Mouse (Mus musculus): ENCODE data around the gene Ifitm1. TPM values are rescaled to one million over a fixed set of nuclear protein-coding genes. Genes with fewer than 3 reads are reported as not detected.
A peak's percentile ranks its signal among the peaks of the same experiment; 100 is the strongest.

Gene Ifitm1
- polyA plus RNA-seq, 1 experiment from 2014 or later, result 11.1 TPM

DNA sequence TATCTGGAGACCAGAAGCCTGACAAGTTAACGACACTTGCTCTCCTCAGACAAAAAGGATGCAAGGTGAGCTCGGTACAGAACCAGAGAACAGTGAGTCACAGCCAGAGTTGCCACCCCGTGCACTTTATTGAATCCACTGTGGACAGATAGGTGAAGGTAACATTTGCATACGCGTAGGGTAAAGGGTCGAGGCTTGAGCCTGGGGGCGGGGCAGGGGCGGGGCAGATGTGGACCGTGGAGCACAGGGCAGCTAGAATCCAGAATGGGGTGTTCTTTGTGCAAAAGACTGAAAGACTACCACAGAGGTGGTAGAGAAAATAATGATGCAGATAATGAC, 12.3 kb upstream of the Ifitm1 start:
- H3K4me3 ChIP-seq (ENCODE audit: low read depth, low read length), result peak overlapping the region; percentile 26
- peaks cover 7% of the 10 kb centered on the region for H3K4me1 ChIP-seq (ENCODE audit: control insufficient read depth, insufficient read depth, low read length)
- no peak overlapping the region for H3K27ac ChIP-seq (ENCODE audit: low read length)
- H3K9ac ChIP-seq (ENCODE audit: low read depth, low read length), result no peak overlapping the region
- H3K36me3 ChIP-seq (ENCODE audit: control insufficient read depth, insufficient read depth, low read length), result no peaks in the 10 kb centered on the region
- no peak for ATAC-seq
- H3K27me3 ChIP-seq (ENCODE audit: control insufficient read depth, insufficient read depth, low read depth, low read length), result no peaks in the 10 kb centered on the region
- WGBS, result 18% methylated on average over 9 of the region's 9 CpGs
- H3K4me2 ChIP-seq (ENCODE audit: low read length), result peak overlapping the region; percentile 47
- no peaks in the 10 kb centered on the region for H3K9me3 ChIP-seq (replicated peaks; ENCODE audit: control insufficient read depth, low read length, poor library complexity, severe bottlenecking)

DNA sequence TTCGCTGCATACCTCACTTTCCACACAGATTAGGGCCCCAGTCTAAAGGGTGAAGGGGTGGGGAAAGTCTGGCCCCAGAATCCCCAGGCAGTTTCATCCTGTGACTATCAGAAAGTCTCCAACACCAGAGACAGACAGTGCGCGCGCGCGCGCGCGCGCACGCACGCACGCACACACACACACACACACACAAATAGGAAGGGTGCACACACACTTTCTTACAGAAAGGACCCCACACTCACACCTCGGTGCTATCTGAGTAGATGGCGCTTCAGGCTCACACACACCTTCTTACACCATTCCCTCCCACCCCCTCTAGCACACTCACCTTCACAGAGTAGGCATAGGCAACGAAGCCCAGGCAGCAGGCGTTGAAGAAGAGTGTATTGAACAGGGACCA, 11.7 kb upstream of the Ifitm1 start:
- Histone ChIP-seq H3K4me1 (ENCODE audit: control insufficient read depth, insufficient read depth, low read length) (peaks cover 7% of the 10 kb centered on the region), H3K27me3 (ENCODE audit: control insufficient read depth, insufficient read depth, low read depth, low read length) (no peaks in the 10 kb centered on the region), H3K36me3 (ENCODE audit: control insufficient read depth, insufficient read depth, low read length) (no peaks in the 10 kb centered on the region), H3K9me3 (replicated peaks; ENCODE audit: control insufficient read depth, low read length, poor library complexity, severe bottlenecking) (no peaks in the 10 kb centered on the region), H3K4me2 (ENCODE audit: low read length) (peak overlapping the region; percentile 47), H3K9ac (ENCODE audit: low read depth, low read length) (peak overlapping the region; percentile 10; the same call in 1 of the 2 replicates), H3K4me3 (ENCODE audit: low read depth, low read length) (peak overlapping the region; percentile 26), H3K27ac (ENCODE audit: low read length) (no peak overlapping the region)
- peak; percentile 43; the same call in 1 of the 2 replicates for ATAC-seq
- 11% methylated on average over 17 of the region's 17 CpGs for WGBS

DNA sequence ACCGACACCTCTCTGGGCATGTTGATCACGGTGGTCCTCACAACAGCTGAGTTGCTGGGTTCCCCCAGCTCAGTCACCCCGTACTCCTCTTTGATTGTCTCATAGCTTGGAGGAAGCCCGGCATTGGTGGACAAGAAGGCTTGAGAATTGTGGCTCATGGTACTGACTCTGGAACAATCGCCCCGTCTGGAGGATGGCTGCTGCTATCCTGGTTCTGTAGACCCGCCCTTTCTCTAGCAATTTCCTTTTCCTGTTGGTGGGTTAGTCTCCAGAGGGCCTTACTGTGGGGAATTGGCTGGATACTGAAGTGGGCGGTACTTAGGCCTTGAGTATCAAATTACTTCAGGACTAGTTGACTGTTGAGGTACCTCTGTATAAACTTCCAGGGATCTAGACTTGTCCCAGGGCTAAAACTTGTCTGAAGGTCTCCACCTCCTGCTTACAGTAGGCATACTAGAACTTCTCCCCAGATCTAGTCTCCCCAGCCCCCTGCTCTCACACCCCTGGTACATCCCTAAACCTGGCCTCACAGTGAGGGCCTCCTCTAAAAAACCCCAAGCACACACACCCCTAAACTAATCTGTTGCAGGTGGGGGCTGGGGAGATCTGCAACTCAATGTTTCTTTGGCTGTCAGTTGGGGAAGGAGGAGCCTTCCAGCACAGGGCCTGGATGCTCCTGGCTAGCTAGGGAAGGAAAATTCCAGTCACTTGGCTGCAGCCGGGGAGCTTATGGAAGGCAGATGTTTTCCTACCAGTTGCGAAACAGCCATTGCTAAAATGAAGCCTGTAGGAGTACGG, 11.1 kb upstream of the Ifitm1 start, which contains the start of the genes Gm45717 and Ifitm2:
Gm45717 (minus strand) TSS at position 180 of the 798 bp plus-strand sequence.
Ifitm2 (minus strand) TSS at position 230 of the 798 bp plus-strand sequence.
- WGBS, result 22% methylated on average over 11 of the region's 11 CpGs
- Histone ChIP-seq H3K27me3 (ENCODE audit: control insufficient read depth, insufficient read depth, low read depth, low read length) (no peaks in the 10 kb centered on the region), H3K36me3 (ENCODE audit: control insufficient read depth, insufficient read depth, low read length) (no peaks in the 10 kb centered on the region), H3K4me1 (ENCODE audit: control insufficient read depth, insufficient read depth, low read length) (peaks cover 7% of the 10 kb centered on the region), H3K4me2 (ENCODE audit: low read length) (peak within 1 kb of the TSS; percentile 47), H3K27ac (ENCODE audit: low read length) (no peak within 1 kb of the TSS), H3K4me3 (ENCODE audit: low read depth, low read length) (peak within 1 kb of the TSS; percentile 26), H3K9me3 (replicated peaks; ENCODE audit: control insufficient read depth, low read length, poor library complexity, severe bottlenecking) (no peaks in the 10 kb centered on the region), H3K9ac (ENCODE audit: low read depth, low read length) (peak within 1 kb of the TSS; percentile 10; the same call in 1 of the 2 replicates)
- peak; percentile 54 for ATAC-seq

DNA sequence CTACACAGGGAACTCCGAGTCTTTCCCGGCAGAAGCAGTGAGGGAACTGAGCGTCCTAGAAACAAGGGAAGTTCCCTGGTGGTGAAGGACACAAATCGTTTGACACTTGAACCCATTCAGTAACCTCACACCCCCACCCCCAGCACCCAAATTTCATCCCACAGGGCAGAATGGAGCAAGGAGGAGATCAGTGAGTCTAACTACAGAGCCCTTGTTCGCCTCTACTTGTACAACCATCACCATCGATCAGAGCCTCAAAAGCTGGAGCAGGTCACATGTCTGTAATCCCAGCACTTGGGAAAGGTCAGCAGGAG, 10.5 kb upstream of the Ifitm1 start:
- H3K4me3 ChIP-seq (ENCODE audit: low read depth, low read length), result no peak overlapping the region
- H3K4me2 ChIP-seq (ENCODE audit: low read length), result no peak overlapping the region
- ATAC-seq, result no peak
- H3K27ac ChIP-seq (ENCODE audit: low read length), result no peak overlapping the region
- H3K9ac ChIP-seq (ENCODE audit: low read depth, low read length), result no peak overlapping the region
- H3K27me3 ChIP-seq (ENCODE audit: control insufficient read depth, insufficient read depth, low read depth, low read length), result no peaks in the 10 kb centered on the region
- H3K36me3 ChIP-seq (ENCODE audit: control insufficient read depth, insufficient read depth, low read length), result no peaks in the 10 kb centered on the region
- H3K4me1 ChIP-seq (ENCODE audit: control insufficient read depth, insufficient read depth, low read length), result peaks cover 7% of the 10 kb centered on the region
- no peaks in the 10 kb centered on the region for H3K9me3 ChIP-seq (replicated peaks; ENCODE audit: control insufficient read depth, low read length, poor library complexity, severe bottlenecking)
- 66% methylated on average over 6 of the region's 6 CpGs for WGBS

DNA sequence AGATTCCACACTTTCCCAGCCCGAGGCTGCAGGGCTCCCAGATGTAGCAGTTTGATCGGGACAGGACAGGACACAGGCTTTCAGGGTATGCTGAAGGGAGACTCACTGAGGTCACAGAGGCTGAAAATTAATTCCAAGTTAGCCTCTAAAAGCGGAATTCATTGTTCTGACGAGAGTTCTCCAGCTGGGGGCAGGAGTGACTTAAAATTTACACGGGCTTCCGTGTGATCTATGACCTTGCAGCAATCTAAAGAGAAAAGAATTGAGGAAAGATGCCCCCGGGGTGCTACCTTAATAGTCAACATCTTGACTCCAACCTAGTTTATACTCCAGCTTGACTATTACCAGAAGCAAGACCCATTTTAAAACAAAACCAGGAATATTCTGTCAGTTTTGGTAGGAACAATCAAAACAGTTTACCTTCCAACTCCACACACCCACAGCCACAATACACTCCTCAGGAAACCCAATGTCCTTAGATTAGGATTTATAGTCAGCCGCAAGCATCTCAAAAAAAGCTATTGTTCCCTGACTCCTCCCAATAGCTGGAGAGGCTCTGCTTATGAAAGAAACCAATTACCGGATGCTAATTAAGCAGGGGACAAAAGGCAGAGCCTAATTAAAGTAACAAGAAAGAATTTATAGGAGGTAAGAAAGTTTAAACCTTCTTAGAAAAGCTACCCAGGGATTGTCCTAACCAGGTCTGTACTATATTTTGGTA, 7.7 kb upstream of the Ifitm1 start:
- Histone ChIP-seq H3K4me1 (ENCODE audit: control insufficient read depth, insufficient read depth, low read length) (peaks cover 7% of the 10 kb centered on the region), H3K4me2 (ENCODE audit: low read length) (no peak overlapping the region), H3K4me3 (ENCODE audit: low read depth, low read length) (no peak overlapping the region), H3K36me3 (ENCODE audit: control insufficient read depth, insufficient read depth, low read length) (no peaks in the 10 kb centered on the region), H3K9ac (ENCODE audit: low read depth, low read length) (no peak overlapping the region), H3K9me3 (replicated peaks; ENCODE audit: control insufficient read depth, low read length, poor library complexity, severe bottlenecking) (no peaks in the 10 kb centered on the region), H3K27me3 (ENCODE audit: control insufficient read depth, insufficient read depth, low read depth, low read length) (no peaks in the 10 kb centered on the region), H3K27ac (ENCODE audit: low read length) (no peak overlapping the region)
- ATAC-seq, result no peak
- 4% methylated on average over 9 of the region's 9 CpGs for WGBS

DNA sequence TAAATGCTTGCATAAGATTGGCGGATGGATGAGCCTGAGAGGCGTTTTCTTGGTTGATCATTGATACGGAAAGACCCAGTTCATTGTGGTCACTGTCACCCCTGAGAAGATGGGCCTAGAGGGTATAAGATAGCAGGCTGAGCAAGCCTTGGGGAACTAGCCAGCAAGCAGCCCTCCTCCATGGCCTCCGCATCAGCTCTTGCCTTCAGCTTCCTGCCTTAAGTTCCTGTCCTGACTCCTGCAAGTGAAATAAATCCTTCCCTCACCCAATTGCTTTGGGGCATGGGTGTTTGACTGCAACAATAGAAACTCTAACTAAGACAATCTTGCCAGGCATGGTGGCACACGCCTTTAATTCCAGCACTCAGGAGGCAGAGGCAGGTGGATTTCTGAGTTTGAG, 7.0 kb upstream of the Ifitm1 start:
- Histone ChIP-seq H3K9ac (ENCODE audit: low read depth, low read length) (no peak overlapping the region), H3K4me2 (ENCODE audit: low read length) (no peak overlapping the region), H3K36me3 (ENCODE audit: control insufficient read depth, insufficient read depth, low read length) (no peaks in the 10 kb centered on the region), H3K9me3 (replicated peaks; ENCODE audit: control insufficient read depth, low read length, poor library complexity, severe bottlenecking) (no peaks in the 10 kb centered on the region), H3K27me3 (ENCODE audit: control insufficient read depth, insufficient read depth, low read depth, low read length) (no peaks in the 10 kb centered on the region), H3K4me3 (ENCODE audit: low read depth, low read length) (no peak overlapping the region), H3K27ac (ENCODE audit: low read length) (no peak overlapping the region), H3K4me1 (ENCODE audit: control insufficient read depth, insufficient read depth, low read length) (peaks cover 7% of the 10 kb centered on the region)
- WGBS, result 59% methylated on average over 5 of the region's 5 CpGs
- ATAC-seq, result no peak

DNA sequence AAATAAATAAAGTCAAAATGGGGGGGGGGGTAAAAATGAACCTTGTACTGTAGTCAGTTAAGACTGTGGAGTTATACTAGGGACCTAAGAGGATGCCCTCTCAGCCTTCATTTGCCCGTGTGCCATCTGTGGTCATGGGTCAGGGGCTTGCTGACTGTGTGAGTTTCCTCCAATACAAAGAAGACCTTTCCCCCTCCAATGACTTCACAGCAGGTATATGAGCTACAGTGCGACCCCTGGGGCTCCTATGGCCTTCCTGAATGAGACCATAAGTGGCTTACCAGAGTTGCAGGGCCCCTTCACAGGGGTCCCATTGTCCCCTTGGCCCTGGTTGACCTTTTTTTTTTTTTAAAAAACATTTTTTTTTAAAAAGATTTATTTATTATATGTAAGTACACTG, 5.6 kb upstream of the Ifitm1 start:
- no peak overlapping the region for H3K4me2 ChIP-seq (ENCODE audit: low read length)
- no peaks in the 10 kb centered on the region for H3K27me3 ChIP-seq (ENCODE audit: control insufficient read depth, insufficient read depth, low read depth, low read length)
- no peaks in the 10 kb centered on the region for H3K9me3 ChIP-seq (replicated peaks; ENCODE audit: control insufficient read depth, low read length, poor library complexity, severe bottlenecking)
- no peak overlapping the region for H3K27ac ChIP-seq (ENCODE audit: low read length)
- 46% methylated on average over 2 of the region's 2 CpGs for WGBS
- H3K9ac ChIP-seq (ENCODE audit: low read depth, low read length), result no peak overlapping the region
- H3K36me3 ChIP-seq (ENCODE audit: control insufficient read depth, insufficient read depth, low read length), result no peaks in the 10 kb centered on the region
- H3K4me1 ChIP-seq (ENCODE audit: control insufficient read depth, insufficient read depth, low read length), result peaks cover 3% of the 10 kb centered on the region; the same call in 1 of the 2 replicates
- no peak overlapping the region for H3K4me3 ChIP-seq (ENCODE audit: low read depth, low read length)
- ATAC-seq, result no peak

DNA sequence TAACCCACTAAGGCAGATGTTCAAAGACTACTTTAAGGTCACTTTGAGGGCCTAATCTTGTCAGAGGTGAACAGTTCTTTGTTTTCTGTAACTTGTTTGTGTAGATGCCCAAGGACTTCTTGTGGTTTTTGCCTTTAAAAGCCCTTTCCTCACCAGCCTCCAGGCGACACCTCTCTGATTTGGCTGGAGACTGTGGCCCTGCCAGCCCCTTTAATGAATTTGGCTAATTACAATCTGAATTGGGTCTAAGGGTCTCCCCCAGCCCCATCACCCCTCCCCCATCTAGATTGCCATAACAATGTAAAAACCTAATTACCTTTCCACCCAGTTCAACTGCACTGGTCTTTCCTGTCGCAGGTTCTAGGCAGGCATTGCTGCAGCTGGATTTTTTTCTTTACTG, 4.3 kb upstream of the Ifitm1 start:
- no peak overlapping the region for H3K27ac ChIP-seq (ENCODE audit: low read length)
- H3K36me3 ChIP-seq (ENCODE audit: control insufficient read depth, insufficient read depth, low read length), result no peaks in the 10 kb centered on the region
- no peak for ATAC-seq
- H3K9me3 ChIP-seq (replicated peaks; ENCODE audit: control insufficient read depth, low read length, poor library complexity, severe bottlenecking), result no peaks in the 10 kb centered on the region
- no peak overlapping the region for H3K4me2 ChIP-seq (ENCODE audit: low read length)
- H3K9ac ChIP-seq (ENCODE audit: low read depth, low read length), result no peak overlapping the region
- no peaks in the 10 kb centered on the region for H3K27me3 ChIP-seq (ENCODE audit: control insufficient read depth, insufficient read depth, low read depth, low read length)
- H3K4me3 ChIP-seq (ENCODE audit: low read depth, low read length), result no peak overlapping the region
- WGBS, result 70% methylated on average over 2 of the region's 2 CpGs
- H3K4me1 ChIP-seq (ENCODE audit: control insufficient read depth, insufficient read depth, low read length), result peaks cover 3% of the 10 kb centered on the region; the same call in 1 of the 2 replicates
